8 mouse cellular contexts compared by ENCODE assay signal in genomic region chr2:174328358-174328905, GRCm38 (mm10). TPM values are rescaled to one million over a fixed set of nuclear protein-coding genes. Genes with fewer than 3 reads are reported as not detected.
DNase-seq lines count a peak whose midpoint lies in the region; ATAC-seq and TF ChIP-seq lines count a peak whose summit lies in the region.

No protein-coding gene starts in this region.

- TF ChIP-seq CTCF in ES-Bruce4 (IDR thresholded peaks at IDR 0.05; ENCODE audit: low read depth, low read length) = no peak
- TF ChIP-seq CTCF in small intestine, adult 2 months (IDR thresholded peaks at IDR 0.05; ENCODE audit: extremely low read depth, insufficient read length, insufficient replicate concordance, low read depth, low read length) = no peak

- WGBS in heart, embryonic 12.5 days = 45% methylated on average over 46 of the region's 46 CpGs
- WGBS in embryonic facial prominence, embryonic 15.5 days = 50% methylated on average over 46 of the region's 46 CpGs
- WGBS in limb, embryonic 11.5 days = 35% methylated on average over 44 of the region's 46 CpGs
- WGBS in small intestine, adult 2 months = 51% methylated on average over 46 of the region's 46 CpGs

- H3K4me1 ChIP-seq in heart, embryonic 12.5 days (replicated peaks) = peaks cover 21% of the 10 kb centered on the region
- no peaks in the 10 kb centered on the region for H3K4me1 ChIP-seq in ES-Bruce4 (ENCODE audit: control insufficient read depth, insufficient read depth, low read length)
- peaks cover 27% of the 10 kb centered on the region for H3K4me1 ChIP-seq in embryonic facial prominence, embryonic 15.5 days
- peaks cover 5% of the 10 kb centered on the region for H3K4me1 ChIP-seq in limb, embryonic 11.5 days (ENCODE audit: control insufficient read depth, insufficient read depth, low read length)
- H3K4me1 ChIP-seq in small intestine, adult 2 months (ENCODE audit: control insufficient read depth, insufficient read depth, insufficient read length, low read length) = no peaks in the 10 kb centered on the region

- no peak for TF ChIP-seq EP300 in ES-Bruce4 (IDR thresholded peaks at IDR 0.05; ENCODE audit: insufficient read depth, low read depth, low read length)

- no peak for ATAC-seq in heart, embryonic 12.5 days (ENCODE audit: insufficient number of reproducible peaks, low FRiP score)
- ATAC-seq in embryonic facial prominence, embryonic 15.5 days (ENCODE audit: insufficient number of reproducible peaks, low FRiP score, low TSS enrichment, low read depth) = no peak
- no peak for ATAC-seq in limb, embryonic 11.5 days (ENCODE audit: insufficient number of reproducible peaks, low FRiP score, low TSS enrichment, low read depth)

- no peak for DNase-seq in heart, adult 8-10 months (ENCODE audit: low spot score)
- DNase-seq in limb, embryonic 11.5 days (ENCODE audit: low spot score) = peak; percentile 45
- no peak for DNase-seq in left cerebral cortex, adult 11 months (ENCODE audit: low spot score)
- no peak for DNase-seq in urinary bladder, postnatal 36 days (ENCODE audit: low spot score in 2 of 2)

- H3K36me3 ChIP-seq in heart, embryonic 12.5 days = no peaks in the 10 kb centered on the region
- no peaks in the 10 kb centered on the region for H3K36me3 ChIP-seq in ES-Bruce4 (ENCODE audit: control insufficient read depth, insufficient read depth, low read length, poor library complexity, severe bottlenecking)
- no peaks in the 10 kb centered on the region for H3K36me3 ChIP-seq in embryonic facial prominence, embryonic 15.5 days
- no peaks in the 10 kb centered on the region for H3K36me3 ChIP-seq in limb, embryonic 11.5 days (ENCODE audit: control insufficient read depth, insufficient read depth, low read length)
- H3K36me3 ChIP-seq in small intestine, adult 2 months (ENCODE audit: control insufficient read depth, insufficient read depth, low read length) = no peaks in the 10 kb centered on the region

- peak overlapping the region; percentile 74 for H3K4me2 ChIP-seq in heart, embryonic 12.5 days
- H3K4me2 ChIP-seq in embryonic facial prominence, embryonic 15.5 days (replicated peaks) = peak overlapping the region; percentile 69
- H3K4me2 ChIP-seq in limb, embryonic 11.5 days (ENCODE audit: low read depth, severe bottlenecking) = peak overlapping the region; percentile 60

- peak overlapping the region; percentile 100 for H3K9ac ChIP-seq in heart, embryonic 12.5 days
- peak overlapping the region; percentile 99 for H3K9ac ChIP-seq in ES-Bruce4 (ENCODE audit: low read depth, poor library complexity, severe bottlenecking)
- peak overlapping the region; percentile 100 for H3K9ac ChIP-seq in embryonic facial prominence, embryonic 15.5 days
- peak overlapping the region; percentile 100 for H3K9ac ChIP-seq in limb, embryonic 11.5 days (ENCODE audit: low read length)

- TF ChIP-seq POLR2A in ES-Bruce4 (IDR thresholded peaks at IDR 0.05; ENCODE audit: insufficient read depth, low read length) = no peak
- TF ChIP-seq POLR2A in small intestine, adult 2 months (IDR thresholded peaks at IDR 0.05; ENCODE audit: low read depth, low read length) = no peak

- peaks cover 8% of the 10 kb centered on the region; the same call in 1 of the 2 replicates for H3K9me3 ChIP-seq in heart, embryonic 12.5 days (replicated peaks)
- H3K9me3 ChIP-seq in ES-Bruce4 (replicated peaks; ENCODE audit: control insufficient read depth, insufficient read depth, low read length, poor library complexity, severe bottlenecking) = peaks cover 3% of the 10 kb centered on the region
- H3K9me3 ChIP-seq in embryonic facial prominence, embryonic 15.5 days (replicated peaks) = no peaks in the 10 kb centered on the region
- no peaks in the 10 kb centered on the region for H3K9me3 ChIP-seq in limb, embryonic 11.5 days (ENCODE audit: control insufficient read depth, low read length)

- H3K27me3 ChIP-seq in heart, embryonic 12.5 days (replicated peaks) = no peaks in the 10 kb centered on the region
- H3K27me3 ChIP-seq in ES-Bruce4 (ENCODE audit: control insufficient read depth, insufficient read depth, low read length, poor library complexity, severe bottlenecking) = peaks cover 13% of the 10 kb centered on the region
- H3K27me3 ChIP-seq in embryonic facial prominence, embryonic 15.5 days = no peaks in the 10 kb centered on the region
- no peaks in the 10 kb centered on the region for H3K27me3 ChIP-seq in limb, embryonic 11.5 days (ENCODE audit: control insufficient read depth, insufficient read depth, low read length)
- no peaks in the 10 kb centered on the region for H3K27me3 ChIP-seq in small intestine, adult 2 months (ENCODE audit: control insufficient read depth, insufficient read depth, low read length)

- H3K4me3 ChIP-seq in heart, embryonic 12.5 days = peak overlapping the region; percentile 99
- peak overlapping the region; percentile 25 for H3K4me3 ChIP-seq in ES-Bruce4 (ENCODE audit: low read depth, low read length)
- H3K4me3 ChIP-seq in embryonic facial prominence, embryonic 15.5 days (replicated peaks) = peak overlapping the region; percentile 98
- H3K4me3 ChIP-seq in limb, embryonic 11.5 days (ENCODE audit: low read depth, low read length) = peak overlapping the region; percentile 73
- H3K4me3 ChIP-seq in small intestine, adult 2 months (ENCODE audit: low read depth, low read length) = peak overlapping the region; percentile 92

- H3K27ac ChIP-seq in heart, embryonic 12.5 days (ENCODE audit: poor library complexity, severe bottlenecking) = peak overlapping the region; percentile 100; the same call in 1 of the 2 replicates
- no peak overlapping the region for H3K27ac ChIP-seq in ES-Bruce4 (ENCODE audit: insufficient read depth, low read length)
- H3K27ac ChIP-seq in embryonic facial prominence, embryonic 15.5 days (replicated peaks) = peak overlapping the region; percentile 98
- H3K27ac ChIP-seq in limb, embryonic 11.5 days (replicated peaks; ENCODE audit: low read depth, low read length) = no peak overlapping the region
- no peak overlapping the region for H3K27ac ChIP-seq in small intestine, adult 2 months (ENCODE audit: insufficient read depth, low read depth, low read length)

RNA-seq across cellular contexts. Expression of gene Gm20721, which starts 18.1 kb away (rescaled TPM):
- 8.9 and 9.8 TPM in 2 replicates for polyA plus RNA-seq in heart, embryonic 12.5 days (2016; fragmentation: Nextera tagmentation; extraction: Ambion mirVana)
- 1 to 10 TPM; 1.3 to 1.7 (median 1.5) TPM for total RNA-seq in heart, adult 8-10 months (2022)
- polyA plus RNA-seq in ES-Bruce4 (2011; ENCODE audit: insufficient read depth, insufficient read length, low read depth, missing spikeins) = 0.40 and 0.90 TPM in 2 replicates
- polyA plus RNA-seq in embryonic facial prominence, embryonic 15.5 days (2015; fragmentation: Nextera tagmentation; extraction: Ambion mirVana) = 26.0 and 38.6 TPM in 2 replicates
- polyA plus RNA-seq in limb, embryonic 11.5 days (2014; fragmentation: Nextera tagmentation; extraction: Ambion mirVana) = 8.6 and 13.0 TPM in 2 replicates
- polyA plus RNA-seq in small intestine, adult 2 months (2012; rRNA removed) = not detected in 2 replicates

RNA-seq across cellular contexts. Expression of gene Gnas, which starts 44.3 kb away (rescaled TPM):
- polyA plus RNA-seq in heart, embryonic 12.5 days (2016; fragmentation: Nextera tagmentation; extraction: Ambion mirVana) = 1,446 and 1,448 TPM in 2 replicates
- 1,000 to 10,000 TPM; 1,172 to 1,307 (median 1,221) TPM for total RNA-seq in heart, adult 8-10 months (2022)
- 394 and 424 TPM in 2 replicates for polyA plus RNA-seq in ES-Bruce4 (2011; ENCODE audit: insufficient read depth, insufficient read length, low read depth, missing spikeins)
- polyA plus RNA-seq in embryonic facial prominence, embryonic 15.5 days (2015; fragmentation: Nextera tagmentation; extraction: Ambion mirVana) = 2,102 and 2,156 TPM in 2 replicates
- polyA plus RNA-seq in limb, embryonic 11.5 days (2014; fragmentation: Nextera tagmentation; extraction: Ambion mirVana) = 1,406 and 1,468 TPM in 2 replicates
- polyA plus RNA-seq in small intestine, adult 2 months (2012; rRNA removed) = 295 and 530 TPM in 2 replicates

Comparison
In these comparisons a context has a peak if more than half of its experiments do, and no peak if none do; other contexts are left out.
1. H3K27ac ChIP-seq: peak in heart, embryonic 12.5 days (single experiment) and embryonic facial prominence, embryonic 15.5 days (single experiment); none in ES-Bruce4 (single experiment), limb, embryonic 11.5 days (single experiment) and small intestine, adult 2 months (single experiment).
2. H3K4me3 ChIP-seq: peak in every context shown above with its lines; median percentile 99 in heart, embryonic 12.5 days; 98 in embryonic facial prominence, embryonic 15.5 days; 92 in small intestine, adult 2 months; 73 in limb, embryonic 11.5 days; 25 in ES-Bruce4.
3. Peak in every context shown above with its lines, with median percentiles within 50 percentile points of each other: H3K4me2 ChIP-seq and H3K9ac ChIP-seq.